Comparison of ENCODE assay signal across 8 mouse cellular contexts in genomic region chr13:69532893-69533404, GRCm38 (mm10). TPM values are rescaled to one million over a fixed set of nuclear protein-coding genes. Genes with fewer than 3 reads are reported as not detected.
A peak's percentile ranks its signal among the peaks of the same experiment; 100 is the strongest.
DNase-seq lines count a peak whose midpoint lies in the region; ATAC-seq and TF ChIP-seq lines count a peak whose summit lies in the region.

No protein-coding gene starts in this region.

- H3K27ac ChIP-seq in kidney, embryonic 14.5 days (ENCODE audit: low read depth, low read length): no peak overlapping the region
- peak overlapping the region; percentile 58 for H3K27ac ChIP-seq in bone marrow macrophage, adult 2 months (ENCODE audit: insufficient read depth, low read depth, low read length)
- peak overlapping the region; percentile 96 for H3K27ac ChIP-seq in hindbrain, embryonic 15.5 days (replicated peaks)
- H3K27ac ChIP-seq in midbrain, embryonic 16.5 days (ENCODE audit: low read length): peak overlapping the region; percentile 97

- TF ChIP-seq POLR2A in bone marrow macrophage, adult 2 months (IDR thresholded peaks at IDR 0.05; ENCODE audit: borderline replicate concordance, low read depth, low read length): no peak

- ATAC-seq in kidney, embryonic 14.5 days (ENCODE audit: low FRiP score, low TSS enrichment): no peak
- no peak for ATAC-seq in hindbrain, embryonic 15.5 days (ENCODE audit: low FRiP score, low read depth)
- no peak for ATAC-seq in midbrain, embryonic 16.5 days

- peaks cover 9% of the 10 kb centered on the region; the same call in 1 of the 2 replicates for H3K36me3 ChIP-seq in kidney, embryonic 14.5 days (ENCODE audit: control insufficient read depth, insufficient read depth, low read length)
- H3K36me3 ChIP-seq in hindbrain, embryonic 15.5 days: no peaks in the 10 kb centered on the region
- H3K36me3 ChIP-seq in midbrain, embryonic 16.5 days (ENCODE audit: control insufficient read depth, insufficient read depth, low read length): no peaks in the 10 kb centered on the region

- no peaks in the 10 kb centered on the region for H3K9me3 ChIP-seq in kidney, embryonic 14.5 days (ENCODE audit: control insufficient read depth, low read length)
- H3K9me3 ChIP-seq in hindbrain, embryonic 15.5 days: no peaks in the 10 kb centered on the region
- no peaks in the 10 kb centered on the region for H3K9me3 ChIP-seq in midbrain, embryonic 16.5 days (replicated peaks; ENCODE audit: control insufficient read depth, low read length, poor library complexity, severe bottlenecking)

- no peak for DNase-seq in kidney, postnatal 36 days
- DNase-seq in embryo, embryonic 9.5 days (ENCODE audit: extremely low spot score): no peak
- DNase-seq in gastrocnemius, postnatal 36 days: no peak
- no peak for DNase-seq in urinary bladder, postnatal 4 days (ENCODE audit: low spot score in 2 of 2)

- H3K4me3 ChIP-seq in kidney, embryonic 14.5 days (ENCODE audit: low read length): peak overlapping the region; percentile 89
- peak overlapping the region; percentile 89 for H3K4me3 ChIP-seq in bone marrow macrophage, adult 2 months (ENCODE audit: insufficient read depth, low read length)
- H3K4me3 ChIP-seq in hindbrain, embryonic 15.5 days: peak overlapping the region; percentile 72
- peak overlapping the region; percentile 75 for H3K4me3 ChIP-seq in midbrain, embryonic 16.5 days (ENCODE audit: low read depth, low read length)

- 2% methylated on average over 9 of the region's 9 CpGs for WGBS in kidney, embryonic 14.5 days
- WGBS in hindbrain, embryonic 15.5 days: under 1% methylated on average over 9 of the region's 9 CpGs
- 2% methylated on average over 9 of the region's 9 CpGs for WGBS in midbrain, embryonic 16.5 days

- peak overlapping the region; percentile 93 for H3K9ac ChIP-seq in kidney, embryonic 14.5 days (ENCODE audit: low read depth, low read length)
- peak overlapping the region; percentile 76 for H3K9ac ChIP-seq in hindbrain, embryonic 15.5 days
- peak overlapping the region; percentile 81 for H3K9ac ChIP-seq in midbrain, embryonic 16.5 days (ENCODE audit: low read depth, low read length)

- TF ChIP-seq CTCF in bone marrow macrophage, adult 2 months (IDR thresholded peaks at IDR 0.05; ENCODE audit: low read depth, low read length): no peak

- H3K4me2 ChIP-seq in kidney, embryonic 14.5 days (replicated peaks; ENCODE audit: low read depth, low read length): peak overlapping the region; percentile 63
- H3K4me2 ChIP-seq in hindbrain, embryonic 15.5 days: peak overlapping the region; percentile 96
- peak overlapping the region; percentile 99 for H3K4me2 ChIP-seq in midbrain, embryonic 16.5 days (ENCODE audit: low read length)

- intact Hi-C loops in gastrocnemius, postnatal 36 days (cut with DNase I): no loop called here

- H3K27me3 ChIP-seq in kidney, embryonic 14.5 days (ENCODE audit: control insufficient read depth, insufficient read depth, low read length): no peaks in the 10 kb centered on the region
- H3K27me3 ChIP-seq in hindbrain, embryonic 15.5 days: no peaks in the 10 kb centered on the region
- H3K27me3 ChIP-seq in midbrain, embryonic 16.5 days (ENCODE audit: control insufficient read depth, insufficient read depth, low read depth, low read length): no peaks in the 10 kb centered on the region

- H3K4me1 ChIP-seq in kidney, embryonic 14.5 days (ENCODE audit: control insufficient read depth, insufficient read depth, low read length): peaks cover 32% of the 10 kb centered on the region
- H3K4me1 ChIP-seq in bone marrow macrophage, adult 2 months (ENCODE audit: control insufficient read depth, insufficient read depth, low read length): peaks cover 29% of the 10 kb centered on the region
- H3K4me1 ChIP-seq in hindbrain, embryonic 15.5 days (replicated peaks): peaks cover 58% of the 10 kb centered on the region
- H3K4me1 ChIP-seq in midbrain, embryonic 16.5 days (ENCODE audit: control insufficient read depth, insufficient read depth, low read length): peaks cover 34% of the 10 kb centered on the region

RNA-seq across cellular contexts. Expression of gene Nsun2, which starts 0.6 kb away (rescaled TPM):
- polyA plus RNA-seq in kidney, embryonic 14.5 days (2014; fragmentation: Nextera tagmentation; extraction: Ambion mirVana): 88.5 and 142 TPM in 2 replicates
- 27.7 and 33.6 TPM in 2 replicates for polyA plus RNA-seq in bone marrow macrophage, adult 2 months (2012; ENCODE audit: insufficient read depth, insufficient read length, missing spikeins)
- 73.5 and 74.6 TPM in 2 replicates for polyA plus RNA-seq in hindbrain, embryonic 15.5 days (2015; fragmentation: Nextera tagmentation; extraction: Ambion mirVana)
- 67.9 and 70.2 TPM in 2 replicates for polyA plus RNA-seq in midbrain, embryonic 16.5 days (2015; fragmentation: Nextera tagmentation; extraction: Ambion mirVana)
- 10 to 100 TPM; 40.7 to 41.0 TPM for total RNA-seq in gastrocnemius, postnatal 36 days (2021)

RNA-seq across cellular contexts. Expression of gene Tent4a, which starts 1.5 kb away (rescaled TPM):
- polyA plus RNA-seq in kidney, embryonic 14.5 days (2014; fragmentation: Nextera tagmentation; extraction: Ambion mirVana): 8.3 and 8.6 TPM in 2 replicates
- 12.7 and 15.0 TPM in 2 replicates for polyA plus RNA-seq in bone marrow macrophage, adult 2 months (2012; ENCODE audit: insufficient read depth, insufficient read length, missing spikeins)
- polyA plus RNA-seq in hindbrain, embryonic 15.5 days (2015; fragmentation: Nextera tagmentation; extraction: Ambion mirVana): 7.1 and 7.3 TPM in 2 replicates
- polyA plus RNA-seq in midbrain, embryonic 16.5 days (2015; fragmentation: Nextera tagmentation; extraction: Ambion mirVana): 5.4 and 6.3 TPM in 2 replicates
- 1 to 10 TPM; 5.3 to 6.5 TPM for total RNA-seq in gastrocnemius, postnatal 36 days (2021)
